Mouse (Mus musculus): ENCODE measurements at regions not wholly inside any gene's neighbourhood (a gene's known extent, or its start where the extent isn't known, plus 50 kb on each side); places are given as distances from the start of the nearest gene placed in this dataset.
A peak's percentile ranks its signal among the peaks of the same experiment; 100 is the strongest.

GRCm38 (mm10) chr1:135665484-135665883 lies 54.4 kb upstream of the Csrp1 start:
- Histone ChIP-seq H3K4me2 (no peak overlapping the region), H3K9ac (no peak overlapping the region), H3K27me3 (replicated peaks) (no peaks in the 10 kb centered on the region), H3K4me1 (peaks cover 11% of the 10 kb centered on the region; the same call in 1 of the 2 replicates), H3K27ac (no peak overlapping the region), H3K36me3 (no peaks in the 10 kb centered on the region), H3K4me3 (replicated peaks) (no peak overlapping the region), H3K9me3 (no peaks in the 10 kb centered on the region)
- 70% methylated on average over 8 of the region's 8 CpGs for WGBS
- ATAC-seq (ENCODE audit: insufficient read depth, low FRiP score, low read depth): no peak; the same call in 1 of the 2 replicates

DNA sequence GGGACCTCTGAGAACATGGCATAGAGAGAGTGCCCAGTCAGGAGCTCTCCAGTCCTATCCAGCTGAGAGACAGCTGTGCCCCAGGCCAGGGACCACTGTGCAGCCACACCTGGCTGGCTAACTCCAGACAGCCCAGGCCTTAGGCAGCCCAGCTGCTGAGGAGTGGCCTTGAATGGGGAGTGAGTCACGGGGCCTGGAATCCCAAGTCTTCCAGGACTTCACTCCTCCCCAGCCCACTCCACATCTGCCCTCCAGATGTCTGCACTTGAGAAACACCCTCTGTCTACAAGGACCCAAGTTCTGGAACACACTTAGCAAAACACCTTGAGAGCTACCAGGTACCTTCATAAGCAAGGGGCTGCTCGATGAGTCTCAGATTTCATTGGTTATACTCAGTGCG lies 51.5 kb upstream of the Csrp1 start:
- H3K9ac ChIP-seq: no peak overlapping the region
- 63% methylated on average over 3 of the region's 3 CpGs for WGBS
- H3K27me3 ChIP-seq (replicated peaks): no peaks in the 10 kb centered on the region
- no peaks in the 10 kb centered on the region for H3K9me3 ChIP-seq
- ATAC-seq (ENCODE audit: insufficient read depth, low FRiP score, low read depth): no peak
- H3K27ac ChIP-seq: 0 out of 2 replicates have a peak overlapping the region, but pooled peaks have one; percentile 13
- H3K4me1 ChIP-seq: 0 out of 2 replicates have a peak, but pooled peaks cover 14% of the 10 kb centered on the region
- H3K4me2 ChIP-seq: no peak overlapping the region
- H3K36me3 ChIP-seq: no peaks in the 10 kb centered on the region
- no peak overlapping the region for H3K4me3 ChIP-seq (replicated peaks)

GRCm38 (mm10) chr1:135668951-135669350 lies 50.9 kb upstream of the Csrp1 start:
- no peak overlapping the region for H3K27ac ChIP-seq
- no peaks in the 10 kb centered on the region for H3K9me3 ChIP-seq
- no peaks in the 10 kb centered on the region for H3K27me3 ChIP-seq (replicated peaks)
- ATAC-seq (ENCODE audit: insufficient read depth, low FRiP score, low read depth): no peak
- H3K36me3 ChIP-seq: no peaks in the 10 kb centered on the region
- 70% methylated on average over 7 of the region's 7 CpGs for WGBS
- H3K4me1 ChIP-seq: 0 out of 2 replicates have a peak, but pooled peaks cover 14% of the 10 kb centered on the region
- no peak overlapping the region for H3K4me3 ChIP-seq (replicated peaks)
- no peak overlapping the region for H3K4me2 ChIP-seq
- no peak overlapping the region for H3K9ac ChIP-seq

DNA sequence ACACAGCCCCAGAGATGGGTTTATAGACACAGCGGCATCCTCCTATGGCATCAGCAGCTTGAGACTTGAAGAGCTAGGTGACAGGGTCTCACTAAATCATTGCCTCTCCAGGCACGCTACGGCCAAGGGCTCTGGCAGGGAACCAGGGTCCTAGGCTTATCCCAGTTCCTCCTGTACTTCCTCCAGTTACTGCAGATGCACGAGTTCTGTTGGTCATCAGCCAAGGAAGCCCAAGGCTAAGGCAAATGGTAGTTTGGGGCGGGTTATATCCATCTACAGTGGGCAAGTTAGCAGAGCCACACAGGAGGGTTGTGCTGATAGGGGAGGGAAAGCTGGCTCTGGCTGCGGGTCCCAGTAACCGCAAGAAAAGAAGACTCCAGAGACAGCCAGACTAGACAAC lies 50.1 kb upstream of the Csrp1 start:
- Histone ChIP-seq H3K4me3 (replicated peaks) (no peak overlapping the region), H3K9me3 (no peaks in the 10 kb centered on the region), H3K36me3 (no peaks in the 10 kb centered on the region), H3K4me2 (0 out of 2 replicates have a peak overlapping the region, but pooled peaks have one; percentile 31), H3K27me3 (replicated peaks) (no peaks in the 10 kb centered on the region), H3K9ac (no peak overlapping the region), H3K27ac (no peak overlapping the region), H3K4me1 (0 out of 2 replicates have a peak, but pooled peaks cover 14% of the 10 kb centered on the region)
- no peak for ATAC-seq (ENCODE audit: insufficient read depth, low FRiP score, low read depth)
- 52% methylated on average over 7 of the region's 7 CpGs for WGBS

Data from stomach, embryonic 15.5 days (tissue).